Mouse (Mus musculus): ENCODE data around the gene Rftn1.
A peak's percentile ranks its signal among the peaks of the same experiment; 100 is the strongest.

The Rftn1 gene

GRCm38 (mm10) chr17:50205152-50205782, 14.8 kb upstream of the Rftn1 start:
- no peak for ATAC-seq (ENCODE audit: insufficient number of reproducible peaks, low FRiP score, low TSS enrichment)

GRCm38 (mm10) chr17:50201828-50202445, 11.5 kb upstream of the Rftn1 start:
- ATAC-seq (ENCODE audit: insufficient number of reproducible peaks, low FRiP score, low TSS enrichment), result no peak

- ATAC-seq (ENCODE audit: insufficient number of reproducible peaks, low FRiP score, low TSS enrichment), result peak; percentile 85
These were observed 8.8 kb upstream of the Rftn1 start for GRCm38 (mm10) chr17:50199075-50199850.

- ATAC-seq (ENCODE audit: insufficient number of reproducible peaks, low FRiP score, low TSS enrichment), result no peak
These were observed 7.1 kb upstream of the Rftn1 start for GRCm38 (mm10) chr17:50197572-50197971.

- ATAC-seq (ENCODE audit: insufficient number of reproducible peaks, low FRiP score, low TSS enrichment), result no peak
These were observed 5.7 kb upstream of the Rftn1 start for GRCm38 (mm10) chr17:50196005-50196672.

- ATAC-seq (ENCODE audit: insufficient number of reproducible peaks, low FRiP score, low TSS enrichment), result no peak
These were observed 4.9 kb upstream of the Rftn1 start for GRCm38 (mm10) chr17:50195399-50195798.

- ATAC-seq (ENCODE audit: insufficient number of reproducible peaks, low FRiP score, low TSS enrichment), result no peak
These were observed 4.1 kb upstream of the Rftn1 start for GRCm38 (mm10) chr17:50194541-50194940.

GRCm38 (mm10) chr17:50193653-50194052, 3.2 kb upstream of the Rftn1 start:
- ATAC-seq (ENCODE audit: insufficient number of reproducible peaks, low FRiP score, low TSS enrichment), result no peak

GRCm38 (mm10) chr17:50192376-50192940, 2.0 kb upstream of the Rftn1 start:
- no peak for ATAC-seq (ENCODE audit: insufficient number of reproducible peaks, low FRiP score, low TSS enrichment)

- no peak for ATAC-seq (ENCODE audit: insufficient number of reproducible peaks, low FRiP score, low TSS enrichment)
These were observed 964 bp upstream of the Rftn1 start for GRCm38 (mm10) chr17:50191318-50191957.

- ATAC-seq (ENCODE audit: insufficient number of reproducible peaks, low FRiP score, low TSS enrichment), result no peak
These were observed 977 bp downstream of the Rftn1 start for GRCm38 (mm10) chr17:50189381-50190012.

- no peak for ATAC-seq (ENCODE audit: insufficient number of reproducible peaks, low FRiP score, low TSS enrichment)
These were observed 1.7 kb downstream of the Rftn1 start for GRCm38 (mm10) chr17:50188662-50189345.

GRCm38 (mm10) chr17:50185616-50186015, 4.9 kb downstream of the Rftn1 start:
- ATAC-seq (ENCODE audit: insufficient number of reproducible peaks, low FRiP score, low TSS enrichment), result no peak

GRCm38 (mm10) chr17:50185083-50185482, 5.4 kb downstream of the Rftn1 start:
- no peak for ATAC-seq (ENCODE audit: insufficient number of reproducible peaks, low FRiP score, low TSS enrichment)

GRCm38 (mm10) chr17:50184217-50185038, 6.0 kb downstream of the Rftn1 start:
- ATAC-seq (ENCODE audit: insufficient number of reproducible peaks, low FRiP score, low TSS enrichment), result peak; percentile 64

GRCm38 (mm10) chr17:50183300-50183699, 7.2 kb downstream of the Rftn1 start:
- ATAC-seq (ENCODE audit: insufficient number of reproducible peaks, low FRiP score, low TSS enrichment), result no peak

- ATAC-seq (ENCODE audit: insufficient number of reproducible peaks, low FRiP score, low TSS enrichment), result peak; percentile 45; the same call in 1 of the 2 replicates
These were observed 7.9 kb downstream of the Rftn1 start for GRCm38 (mm10) chr17:50182542-50182951.

- no peak for ATAC-seq (ENCODE audit: insufficient number of reproducible peaks, low FRiP score, low TSS enrichment)
These were observed 9.4 kb downstream of the Rftn1 start for GRCm38 (mm10) chr17:50180899-50181570.
